Mouse (Mus musculus): ENCODE results near the gene Nepn.

Nepn gene

DNA sequence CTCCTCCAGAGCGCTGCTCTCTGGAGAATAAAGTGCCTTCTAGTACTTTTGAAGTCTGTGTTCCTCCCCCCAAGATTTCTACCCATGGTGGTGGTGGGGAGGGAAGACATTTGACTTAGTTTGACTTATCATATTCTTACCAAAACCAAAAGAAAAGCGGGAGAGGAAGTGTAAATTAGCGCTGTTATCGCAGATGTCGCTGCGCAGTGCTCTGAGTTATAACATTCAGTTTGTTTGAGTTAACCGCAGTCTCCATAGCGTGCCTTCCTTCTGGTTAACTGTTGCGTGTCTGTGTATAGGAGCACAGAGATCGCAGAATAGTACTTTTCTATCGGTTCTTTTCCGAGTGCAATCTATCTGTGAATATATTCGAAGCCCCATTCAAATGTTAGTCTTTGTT is 16.4 kb downstream of the Nepn start:
- DNase-seq (ENCODE audit: low spot score): no peak

DNA sequence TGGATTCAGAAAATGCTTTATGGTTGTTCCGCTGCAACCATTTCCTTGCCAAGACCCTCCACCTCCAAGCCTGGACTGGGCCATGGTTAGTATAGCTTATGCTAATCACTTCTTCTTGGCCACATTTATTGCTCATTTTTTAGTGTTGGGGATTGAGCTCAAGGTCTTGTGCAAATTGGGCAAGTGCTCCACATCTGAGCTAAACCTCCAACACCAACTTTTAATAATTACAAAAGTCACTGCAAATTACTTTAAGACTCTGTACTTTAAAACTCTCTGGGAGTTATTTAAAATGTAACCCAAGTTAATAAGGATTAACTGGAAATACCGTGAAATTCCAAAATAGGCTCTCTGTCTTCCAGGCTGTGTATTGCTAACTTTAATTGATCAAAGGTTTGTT is 18.8 kb downstream of the Nepn start:
- DNase-seq (ENCODE audit: low spot score): no peak

DNA sequence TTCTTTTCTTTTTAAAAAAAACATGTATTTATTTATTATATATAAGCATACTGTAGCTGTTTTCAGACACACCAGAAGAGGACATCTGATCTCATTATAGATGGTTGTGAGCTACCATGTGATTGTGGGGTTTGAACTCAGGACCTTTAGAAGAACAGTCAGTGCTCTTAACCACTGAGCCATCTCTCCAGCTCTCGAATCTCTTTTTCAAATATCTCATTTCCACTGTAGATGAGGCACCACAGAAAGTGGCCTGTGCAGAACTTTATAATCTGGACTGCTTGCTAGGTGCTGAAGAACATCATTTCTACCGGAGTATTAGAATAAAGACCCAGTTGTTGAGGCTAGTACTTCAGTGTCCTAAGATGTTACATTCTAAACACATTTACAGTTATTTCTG is 26.2 kb downstream of the Nepn start:
- DNase-seq (ENCODE audit: low spot score): no peak

DNA sequence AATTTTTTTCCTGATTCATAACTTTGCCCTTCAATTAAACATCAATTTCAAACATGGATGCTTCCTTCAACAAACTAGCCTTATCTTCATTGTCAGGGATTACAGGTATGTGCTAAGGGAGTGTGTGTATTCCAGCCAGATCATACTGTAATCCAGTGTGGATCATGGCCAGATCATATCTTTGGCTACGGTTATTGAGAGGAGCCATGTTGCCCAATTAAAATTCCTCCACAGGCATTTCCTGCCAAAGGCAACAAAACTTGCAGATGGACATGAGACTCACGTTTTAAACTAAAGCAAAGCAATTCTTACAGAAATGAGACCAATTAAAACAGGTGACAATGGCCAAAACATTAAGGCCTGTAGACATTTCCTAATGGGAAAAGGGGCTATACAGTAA is 27.7 kb downstream of the Nepn start:
- DNase-seq (ENCODE audit: low spot score): no peak

DNA sequence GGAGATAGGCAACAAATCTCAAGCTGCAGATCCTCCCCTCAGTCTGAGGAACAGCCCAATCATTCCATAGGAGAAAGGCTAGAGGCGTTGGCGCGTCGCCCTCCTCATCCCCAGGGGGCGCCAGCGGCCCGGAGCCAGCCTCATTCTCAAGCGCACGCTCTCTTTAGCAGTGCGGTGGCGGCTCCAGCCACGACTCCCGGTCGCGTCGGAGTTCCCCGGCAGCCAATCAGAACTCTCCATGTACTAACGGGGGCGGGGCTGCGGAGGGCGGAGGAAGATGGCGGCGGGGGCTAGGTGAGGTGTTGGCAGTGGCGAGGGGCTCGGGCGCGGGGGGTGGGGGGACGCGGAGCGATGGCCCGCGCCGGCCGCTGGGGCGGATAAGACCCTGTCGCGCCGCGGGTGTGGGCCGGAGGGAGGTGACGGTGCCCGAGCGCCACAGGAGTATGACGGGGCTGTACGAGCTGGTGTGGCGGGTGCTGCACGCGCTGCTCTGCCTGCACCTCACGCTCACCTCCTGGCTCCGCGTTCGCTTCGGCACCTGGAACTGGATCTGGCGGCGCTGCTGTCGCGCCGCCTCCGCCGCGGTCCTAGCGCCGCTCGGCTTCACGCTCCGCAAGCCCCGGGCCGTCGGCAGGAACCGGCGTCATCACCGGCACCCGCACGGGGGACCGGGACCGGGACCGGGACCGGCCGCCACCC is 28.7 kb downstream of the Nepn start, which contains the start of gene Nus1:
Gene Nus1, plus strand, starts transcription at position 249 of the 699 bp plus-strand sequence.
- peak; percentile 95 for DNase-seq (ENCODE audit: low spot score)

DNA sequence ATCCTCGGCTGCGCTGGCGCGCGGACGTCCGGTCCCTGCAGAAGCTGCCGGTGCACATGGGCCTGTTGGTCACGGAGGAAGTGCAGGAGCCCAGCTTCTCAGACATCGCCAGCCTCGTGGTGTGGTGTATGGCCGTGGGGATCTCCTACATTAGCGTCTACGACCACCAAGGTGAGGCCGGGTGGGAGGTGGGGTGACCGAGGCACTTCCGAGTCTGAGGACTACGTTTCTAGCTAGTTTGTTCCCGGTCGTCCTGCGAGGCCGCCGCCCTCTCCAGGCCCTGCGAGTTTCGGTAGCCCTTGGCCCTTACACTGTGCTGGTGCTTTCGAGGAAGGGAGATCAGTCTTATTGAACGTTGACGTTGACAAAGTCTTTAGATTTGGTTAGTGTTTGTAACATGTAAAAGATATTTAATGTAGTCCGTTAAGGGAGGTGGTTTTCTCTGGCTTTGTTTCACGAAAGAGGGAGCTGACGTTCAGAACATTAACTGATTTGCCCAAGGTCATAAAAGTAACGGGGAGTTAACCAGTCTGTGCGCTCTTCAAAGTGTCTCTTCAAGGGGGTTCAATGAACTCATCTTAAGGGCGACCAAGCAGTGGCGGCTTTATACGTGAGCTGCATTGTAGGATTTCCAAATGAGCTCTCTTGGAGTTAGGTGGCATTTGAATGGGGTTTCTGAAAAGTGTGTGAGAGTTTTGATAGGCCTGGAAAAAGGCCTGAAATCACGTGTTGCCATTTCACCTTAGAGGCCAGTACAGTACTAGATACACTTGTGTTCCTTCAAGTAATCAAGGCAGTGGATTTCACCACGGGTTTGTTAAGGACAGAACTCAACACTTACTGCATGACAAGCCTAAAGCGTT is 29.5 kb downstream of the Nepn start:
- DNase-seq (ENCODE audit: low spot score): no peak

DNA sequence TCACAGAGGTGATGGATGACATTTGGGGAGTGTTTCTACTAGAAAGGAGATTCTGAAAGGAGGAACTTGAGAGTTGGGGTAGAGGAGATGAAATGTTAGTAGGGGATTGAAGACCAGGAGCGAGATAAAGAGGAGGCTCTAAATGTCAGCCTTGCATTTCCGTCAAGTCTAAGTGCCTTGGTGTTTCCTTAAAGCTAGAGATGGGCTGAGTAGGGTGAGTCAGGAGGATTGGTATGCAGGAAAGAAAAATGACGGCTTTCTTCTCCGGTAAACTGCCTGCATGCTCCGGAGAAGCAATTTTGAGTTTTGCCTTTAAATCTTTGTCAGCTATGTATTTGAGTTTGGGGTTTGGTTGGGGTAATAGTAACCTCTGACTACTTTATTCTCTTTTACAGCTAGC is 30.2 kb downstream of the Nepn start:
- DNase-seq (ENCODE audit: low spot score): no peak

DNA sequence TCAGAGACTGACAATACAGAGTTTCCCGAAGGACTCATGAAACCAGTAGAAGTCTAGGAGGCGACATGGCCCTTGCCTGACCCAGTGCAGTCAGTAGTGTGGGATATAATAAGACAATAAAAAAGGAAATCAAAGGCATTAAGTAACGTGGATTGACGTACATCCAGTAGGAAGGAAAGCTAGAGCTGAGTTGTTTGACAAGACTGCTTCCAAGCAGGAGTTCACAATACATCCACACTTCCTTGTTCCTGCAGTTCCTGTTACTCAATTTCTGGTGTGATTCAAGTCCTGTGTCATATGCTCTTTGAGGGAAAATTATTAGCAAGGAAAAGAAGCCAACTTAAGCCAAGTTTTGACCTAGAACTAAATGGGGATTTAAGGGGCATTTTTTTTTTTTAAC is 30.6 kb downstream of the Nepn start:
- no peak for DNase-seq (ENCODE audit: low spot score)

DNA sequence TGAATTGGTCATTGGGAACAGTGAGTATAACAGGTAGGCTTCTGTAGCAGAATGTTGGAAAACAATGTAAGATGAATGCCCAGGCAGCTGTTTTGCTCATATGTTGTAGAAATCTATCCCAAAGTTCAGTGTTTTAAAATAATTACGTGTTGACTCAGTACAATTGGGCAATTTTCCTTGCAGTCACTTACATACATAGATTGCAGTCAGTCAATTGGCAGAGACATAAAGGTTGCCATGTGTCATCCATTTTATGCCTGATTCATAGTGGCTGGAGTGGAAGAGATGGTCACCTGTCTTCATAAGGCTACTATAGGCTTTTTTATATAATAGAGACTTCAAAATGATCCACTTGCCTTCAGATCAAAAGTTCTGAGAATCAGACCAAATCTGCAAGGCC is 31.8 kb downstream of the Nepn start:
- DNase-seq (ENCODE audit: low spot score): no peak

DNA sequence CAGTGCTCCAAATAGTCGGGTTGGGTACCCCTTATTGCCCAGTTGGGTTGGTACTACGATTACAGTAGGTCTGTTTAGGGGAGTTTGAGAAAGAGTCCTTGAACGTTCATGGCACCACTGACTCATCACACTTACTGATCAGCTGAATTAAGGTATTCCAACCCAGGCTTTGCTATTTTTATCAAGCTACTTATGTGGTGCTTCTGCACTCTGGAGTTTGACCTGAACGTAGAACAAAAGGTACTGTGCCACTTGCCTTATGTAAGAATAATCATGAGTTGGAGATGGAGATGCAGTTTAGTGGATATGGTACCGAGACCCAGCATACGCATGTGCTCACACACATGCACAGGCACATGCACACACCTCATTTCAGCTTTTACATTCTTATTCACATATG is 32.9 kb downstream of the Nepn start:
- no peak for DNase-seq (ENCODE audit: low spot score)

DNA sequence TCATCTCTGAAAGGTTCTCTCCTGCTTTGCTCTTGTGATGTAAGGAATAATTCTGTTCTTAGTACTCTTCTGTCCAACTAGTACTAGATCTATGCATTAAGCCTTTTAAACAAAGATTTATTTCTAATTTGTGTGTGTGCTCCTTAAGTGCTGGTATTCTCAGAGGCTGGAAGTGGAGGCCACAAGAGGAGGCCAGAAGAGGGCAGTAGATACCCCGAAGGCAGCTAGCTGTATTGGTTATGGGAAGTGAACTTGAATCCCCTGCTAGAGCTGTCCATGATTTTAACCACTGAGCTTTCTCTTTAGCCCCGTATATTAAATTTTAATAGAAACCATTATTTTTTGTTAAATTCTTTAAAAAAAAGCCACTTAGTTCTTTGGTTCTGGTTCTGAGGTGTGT is 34.3 kb downstream of the Nepn start:
- DNase-seq (ENCODE audit: low spot score): no peak

DNA sequence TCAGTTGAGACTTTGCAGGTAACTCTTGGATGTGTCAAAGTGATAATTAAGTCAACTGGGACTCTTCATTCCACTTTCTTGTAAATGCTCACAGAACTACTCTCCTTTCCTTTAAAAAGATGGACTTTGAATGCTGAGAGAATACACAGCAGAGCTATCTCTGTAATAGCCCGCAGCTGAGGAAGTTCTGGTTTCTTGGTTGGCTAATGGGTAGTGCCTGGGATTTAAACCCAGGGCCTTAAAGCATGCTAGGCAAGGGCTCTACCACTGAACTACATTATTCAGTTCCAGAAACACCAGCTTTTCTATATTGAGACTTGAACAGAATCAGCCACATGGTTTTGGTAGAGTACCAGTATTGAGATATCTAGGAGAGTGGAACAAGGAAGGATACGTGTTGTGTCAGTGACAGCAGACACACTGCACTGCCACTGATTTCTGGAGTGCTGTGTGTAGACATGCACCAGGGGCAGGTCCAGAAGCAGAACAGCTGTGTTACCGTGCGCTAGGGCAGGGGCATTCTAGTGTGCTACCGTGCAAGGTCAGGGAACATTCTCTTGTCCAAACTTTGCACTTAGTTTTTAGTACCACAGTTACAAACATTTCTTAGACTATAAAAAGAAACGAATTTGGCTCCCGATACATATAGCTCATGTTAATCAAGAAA is 37.7 kb downstream of the Nepn start:
- DNase-seq (ENCODE audit: low spot score): no peak

DNA sequence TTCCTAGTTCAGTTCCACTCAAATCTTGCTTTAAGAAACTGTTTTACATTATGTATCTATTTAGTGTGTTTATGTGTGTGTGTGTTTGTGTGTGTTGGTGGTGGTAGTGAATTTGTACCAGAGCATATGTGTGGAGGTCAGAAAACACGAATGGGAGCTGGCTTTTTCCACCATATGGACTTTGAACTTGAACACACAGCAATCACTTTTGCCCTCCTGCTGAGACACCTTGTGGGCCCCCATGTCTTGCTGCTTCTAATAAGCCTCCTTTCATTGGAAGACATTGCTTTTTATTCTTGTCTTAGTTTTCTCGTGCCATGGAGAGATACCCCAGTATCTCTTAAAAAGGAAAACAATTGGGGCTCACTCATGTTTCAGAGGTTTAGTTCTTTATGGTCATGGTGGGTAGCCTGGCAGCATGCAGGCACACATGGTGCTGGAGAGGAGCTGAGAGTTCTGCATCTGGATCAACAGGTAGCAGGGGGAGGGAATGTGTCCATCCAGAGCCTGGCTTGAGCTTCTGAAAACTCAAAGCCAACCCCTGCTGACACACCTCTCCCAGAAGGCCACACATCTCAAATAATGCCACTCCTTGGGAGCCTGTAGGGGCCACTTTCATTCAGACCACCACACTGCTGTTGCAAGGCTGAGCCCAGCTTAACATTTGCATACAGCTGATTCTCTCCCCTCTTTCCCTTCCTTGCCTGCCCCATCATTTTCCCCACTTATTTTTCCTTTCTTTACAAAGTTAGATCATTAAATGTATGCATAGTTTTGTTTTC is 39.1 kb downstream of the Nepn start:
- DNase-seq (ENCODE audit: low spot score): no peak

DNA sequence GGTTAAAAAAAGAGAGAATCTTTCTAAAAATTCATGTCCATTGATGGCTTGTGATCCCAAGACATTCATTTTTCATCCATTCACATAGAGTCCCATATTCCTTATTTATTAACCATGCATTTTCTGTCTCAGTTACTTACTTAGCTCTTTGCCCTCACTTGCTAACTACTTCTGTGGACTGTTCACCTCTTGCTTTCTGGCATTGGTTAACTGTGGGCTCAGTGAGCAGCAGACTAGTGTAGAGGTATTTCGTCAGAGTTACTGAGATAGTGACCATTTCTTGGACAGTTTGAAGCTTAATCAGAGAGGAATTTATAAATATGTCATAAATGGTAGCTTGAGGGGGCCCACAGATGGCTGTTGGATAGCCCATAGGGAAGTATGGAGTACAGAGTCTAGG is 42.2 kb downstream of the Nepn start:
- DNase-seq (ENCODE audit: low spot score): no peak

DNA sequence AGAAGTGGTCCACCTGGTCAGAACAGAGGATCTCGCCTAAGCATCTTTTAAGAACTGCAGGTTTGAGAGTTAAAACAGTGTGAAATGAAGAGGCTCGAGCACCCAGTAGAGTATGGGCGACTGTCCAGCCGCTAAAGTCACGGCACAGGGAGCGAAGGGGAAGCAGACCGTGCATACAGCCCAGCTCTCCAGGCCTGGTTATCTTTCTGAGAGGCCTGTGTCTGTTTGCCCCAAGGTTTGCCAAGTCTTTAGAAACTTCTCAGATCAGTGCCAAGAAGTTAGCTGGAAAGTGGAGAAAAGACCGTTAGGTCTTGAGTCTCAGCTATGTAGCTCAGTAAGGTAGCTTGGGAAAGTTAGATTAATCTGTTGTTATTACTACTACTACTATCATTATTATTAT is 46.1 kb downstream of the Nepn start:
- DNase-seq (ENCODE audit: low spot score): no peak

Data from urinary bladder, postnatal 25 days (tissue).